Mouse (Mus musculus) brown adipose tissue, adult 24 weeks (tissue): ENCODE measurements around the gene Wfdc1. TPM values are rescaled to one million over a fixed set of nuclear protein-coding genes. Genes with fewer than 3 reads are reported as not detected.
A peak's percentile ranks its signal among the peaks of the same experiment; 100 is the strongest.

ENCODE experiments used
- H3K27ac ChIP-seq: fragments of 200-500 bp; replicated peaks from 2 replicates; pipeline ENCODE4 v1.5.1; 2012; ENCODE audit warnings: low read depth, mild to moderate bottlenecking, low read length
- H3K4me1 ChIP-seq: fragments of 200-500 bp; 2 replicates; pipeline ENCODE4 v1.6.1; 2012; ENCODE audit warnings: low read length, mixed read lengths; ENCODE audit not compliant: control insufficient read depth, insufficient read depth, insufficient read length
- H3K4me3 ChIP-seq: fragments of 200-500 bp; 2 replicates; pipeline ENCODE4 v1.5.1; 2012; ENCODE audit warnings: low read depth, mild to moderate bottlenecking, low read length, moderate library complexity; ENCODE audit not compliant: insufficient read depth
- polyA plus RNA-seq: library from polyadenylated mRNA; stranded (reverse); fragments of >200 nt; gene quantifications from 2 replicates; pipeline ENCODE4 v1.2.4, GENCODE M21; 2012; ENCODE audit not compliant: missing spikeins, insufficient read depth, insufficient read length

Gene Wfdc1
- polyA plus RNA-seq, 1 experiment, result 3.0 TPM

DNA sequence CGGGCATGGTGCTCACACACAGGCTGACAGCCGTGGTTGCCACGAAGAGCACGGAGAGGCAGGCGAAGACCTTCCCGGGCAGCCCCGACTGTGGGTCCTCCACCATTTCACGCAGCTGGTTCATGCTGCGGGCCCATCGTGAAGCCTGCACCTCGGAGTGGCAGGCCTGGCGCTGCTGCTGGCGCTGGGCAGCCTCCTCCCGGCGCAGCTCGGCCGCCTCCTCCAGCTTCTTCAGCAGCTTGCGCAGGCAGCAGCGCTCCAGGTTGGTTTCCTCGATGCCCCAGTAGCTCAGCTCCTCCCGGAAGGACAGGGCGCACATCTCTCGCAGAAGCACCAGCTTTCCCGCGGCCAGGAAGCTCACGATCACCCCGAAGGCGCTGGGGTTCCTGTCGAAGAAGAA, 33.3 kb upstream of the Wfdc1 start:
- H3K4me3 ChIP-seq, result no peak overlapping the region
- H3K4me1 ChIP-seq, result peaks cover 17% of the 10 kb centered on the region
- no peak overlapping the region for H3K27ac ChIP-seq

DNA sequence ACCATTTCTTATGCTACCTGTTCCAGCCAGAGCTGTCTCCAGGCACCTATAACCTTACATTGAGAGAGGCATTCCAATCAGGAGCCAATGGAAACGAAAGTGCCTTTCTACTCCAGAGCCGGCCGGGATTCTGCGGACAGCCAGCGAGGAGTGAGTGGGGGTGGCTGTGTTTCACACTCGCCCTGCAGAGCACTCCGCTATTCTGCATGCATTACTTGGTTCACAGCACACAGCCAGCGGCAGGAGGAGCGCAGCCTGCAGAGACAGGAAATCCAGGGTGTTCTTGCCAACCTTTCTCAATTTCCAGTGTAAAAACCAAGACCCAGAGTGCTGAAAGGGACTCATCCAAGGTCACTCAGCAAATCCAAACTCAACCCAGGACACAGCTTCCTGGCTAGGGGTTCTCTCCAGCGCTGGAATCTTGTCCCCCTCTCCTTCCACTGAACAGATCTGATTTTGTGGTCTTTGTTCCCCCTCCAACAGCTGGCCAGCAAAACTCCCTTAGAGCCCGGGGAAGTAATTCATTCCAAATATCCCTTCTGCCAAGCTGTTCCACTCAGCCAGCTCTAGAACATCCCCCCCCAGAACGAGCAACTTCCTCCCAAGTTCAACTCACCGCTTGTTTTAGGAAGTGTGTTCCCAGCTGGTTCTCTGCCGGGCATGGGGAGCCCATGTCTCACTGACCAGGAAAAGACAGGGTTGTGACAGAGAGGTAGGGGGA, 31.4 kb upstream of the Wfdc1 start:
- Histone ChIP-seq H3K27ac (no peak overlapping the region), H3K4me1 (peaks cover 17% of the 10 kb centered on the region), H3K4me3 (no peak overlapping the region)

DNA sequence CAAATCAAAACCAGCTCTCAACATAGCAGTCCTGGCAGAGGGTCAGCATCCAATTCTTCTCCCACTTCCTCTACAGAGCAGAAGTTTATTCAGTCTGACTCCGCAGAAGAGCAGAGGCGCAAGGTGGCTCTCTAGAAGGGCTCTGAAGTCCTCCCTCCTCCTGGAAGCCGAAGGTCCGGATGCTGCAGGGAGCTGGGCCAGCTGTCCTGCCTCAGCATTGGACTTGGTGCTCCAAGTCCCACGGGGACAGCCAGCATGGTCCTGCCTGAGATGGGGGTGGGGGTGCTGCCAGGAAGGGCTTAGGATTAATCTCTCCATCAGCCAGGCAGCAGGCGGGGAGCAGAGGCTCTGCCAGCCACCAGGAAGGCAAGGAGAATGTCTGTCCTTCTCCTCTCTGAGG, 30.8 kb upstream of the Wfdc1 start, which contains the start of gene Kcng4:
Gene Kcng4, minus strand, starts transcription at position 303 of the 400 bp plus-strand sequence.
- Histone ChIP-seq H3K4me3 (no peak within 1 kb of the TSS), H3K4me1 (peaks cover 17% of the 10 kb centered on the region), H3K27ac (peak within 1 kb of the TSS; percentile 38)

DNA sequence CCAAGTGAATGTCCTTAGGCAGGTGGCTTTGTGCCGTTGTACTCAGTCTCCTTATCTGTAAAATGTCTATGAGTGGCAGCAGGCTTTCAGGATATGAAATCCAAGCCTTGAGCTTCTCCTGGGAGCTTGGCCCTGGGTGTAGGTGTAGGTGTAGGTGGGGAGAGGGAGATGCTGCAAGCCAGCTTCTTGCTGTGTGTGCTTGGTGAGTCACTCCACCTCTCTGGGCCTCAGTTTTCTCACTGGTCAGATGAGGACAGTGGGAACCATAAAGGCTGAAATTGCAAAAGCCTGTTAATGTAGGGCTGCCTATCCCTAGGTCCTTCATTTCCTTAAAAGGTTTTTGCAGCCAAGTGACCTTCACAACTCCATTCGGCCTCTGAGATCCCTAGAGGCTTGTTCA, 30.2 kb upstream of the Wfdc1 start:
- peaks cover 17% of the 10 kb centered on the region for H3K4me1 ChIP-seq
- 0 out of 2 replicates have a peak overlapping the region, but pooled peaks have one; percentile 6 for H3K27ac ChIP-seq
- no peak overlapping the region for H3K4me3 ChIP-seq

DNA sequence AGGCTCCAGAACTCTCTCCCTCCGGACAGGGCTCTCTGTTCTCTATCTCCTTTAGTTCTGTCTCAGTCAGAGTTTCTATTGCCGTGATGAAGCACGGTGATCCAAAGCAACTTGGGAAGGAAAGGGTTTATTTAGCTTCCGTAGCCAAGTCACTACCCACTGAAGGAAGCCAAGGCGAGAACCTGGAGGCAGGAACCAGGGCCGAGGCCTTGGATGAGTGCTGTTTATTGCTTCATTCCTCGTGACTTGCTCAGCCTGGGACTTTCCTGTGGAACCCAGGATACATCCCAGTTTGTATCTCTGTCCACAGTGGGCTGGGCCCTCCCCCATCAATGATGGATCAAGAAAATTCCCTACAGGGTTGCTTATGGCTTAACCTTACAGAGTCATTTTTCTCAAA, 29.4 kb upstream of the Wfdc1 start:
- Histone ChIP-seq H3K27ac (peak overlapping the region; percentile 56), H3K4me1 (peaks cover 17% of the 10 kb centered on the region), H3K4me3 (no peak overlapping the region)

DNA sequence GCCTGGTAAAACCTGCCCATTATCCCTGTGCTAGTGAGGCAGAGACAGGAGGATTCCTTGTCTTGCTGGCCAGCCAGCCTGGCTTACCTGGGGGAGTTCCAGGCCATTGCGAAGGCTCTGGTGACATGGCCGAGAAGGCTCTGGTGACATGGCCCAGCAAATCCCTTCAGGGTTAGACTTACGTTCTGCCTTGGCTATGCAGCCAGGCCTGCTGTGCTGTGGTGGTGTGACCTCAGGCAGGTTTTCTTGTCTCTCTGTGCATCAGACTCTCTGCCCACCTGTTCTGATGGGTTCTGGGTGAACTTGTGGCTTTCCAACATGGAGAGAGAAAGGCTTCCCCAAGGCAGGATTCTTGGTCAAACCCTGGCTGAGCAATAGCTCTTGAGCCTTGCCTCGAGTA, 28.8 kb upstream of the Wfdc1 start:
- peak overlapping the region; percentile 56 for H3K27ac ChIP-seq

DNA sequence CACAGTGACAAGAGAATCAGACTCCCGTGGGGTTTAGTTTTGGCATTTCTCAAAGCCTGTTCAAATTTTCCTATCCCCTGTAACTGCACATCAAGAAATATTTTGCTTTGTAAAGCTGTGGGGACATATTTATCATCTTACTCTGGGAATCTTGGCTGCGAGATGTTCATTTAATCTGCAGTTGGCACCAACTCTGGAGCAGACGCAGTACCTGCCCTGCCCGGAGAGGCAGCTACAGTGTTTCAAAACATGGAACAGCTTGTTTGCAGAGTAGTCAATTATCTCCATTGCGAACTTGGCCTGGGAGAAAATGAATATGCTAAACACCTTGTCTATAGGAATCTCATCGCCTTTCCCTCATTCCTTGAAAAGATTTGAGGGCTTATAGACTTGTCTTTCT, 27.9 kb upstream of the Wfdc1 start:
- Histone ChIP-seq H3K4me3 (no peak overlapping the region), H3K4me1 (peaks cover 17% of the 10 kb centered on the region), H3K27ac (no peak overlapping the region)

More for the DNA sequence above, 28.8 kb upstream of the Wfdc1 start:
- no peak overlapping the region for H3K4me3 ChIP-seq
- H3K4me1 ChIP-seq, result peaks cover 17% of the 10 kb centered on the region

DNA sequence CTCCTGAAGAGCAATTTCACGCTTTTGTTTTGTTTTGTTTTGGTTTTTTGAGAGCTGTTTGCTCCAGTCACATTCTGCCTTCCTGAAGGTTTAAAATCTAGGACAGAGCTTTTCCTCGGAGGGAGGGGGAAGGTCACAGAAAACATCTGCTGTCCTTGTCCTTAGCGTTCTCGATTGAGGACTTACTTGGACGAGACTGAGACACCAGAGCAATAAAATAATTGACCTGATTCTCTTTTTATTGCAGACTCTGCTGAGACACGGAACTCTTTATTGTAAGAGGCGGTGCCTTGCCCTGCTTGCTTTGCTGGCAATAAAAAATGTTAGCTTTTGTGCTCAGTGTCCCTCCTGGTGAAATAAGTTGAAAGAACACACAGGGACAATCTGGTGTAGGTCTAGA, 26.4 kb upstream of the Wfdc1 start:
- H3K27ac ChIP-seq, result no peak overlapping the region
- H3K4me1 ChIP-seq, result peaks cover 14% of the 10 kb centered on the region
- no peak overlapping the region for H3K4me3 ChIP-seq

DNA sequence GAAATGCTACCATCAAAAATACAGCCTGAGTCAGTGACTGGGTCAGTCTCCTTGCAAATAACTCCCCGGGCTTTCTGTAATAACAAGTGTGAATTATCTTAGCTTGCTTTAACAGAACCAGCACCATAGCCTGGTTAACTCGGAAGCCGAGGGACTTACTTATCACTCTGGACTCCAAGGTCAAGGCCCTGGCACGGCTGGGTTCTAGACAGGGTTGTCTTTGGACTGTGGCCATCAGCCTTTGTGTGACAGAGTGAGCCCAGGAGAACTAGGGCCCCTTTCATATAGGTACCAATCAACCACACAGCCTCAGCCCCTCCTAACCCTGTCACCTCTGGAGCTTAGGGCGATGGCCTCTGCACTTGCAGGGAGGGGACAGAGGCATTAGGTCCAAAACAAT, 25.1 kb upstream of the Wfdc1 start:
- 0 out of 2 replicates have a peak, but pooled peaks cover 6% of the 10 kb centered on the region for H3K4me1 ChIP-seq
- no peak overlapping the region for H3K4me3 ChIP-seq
- no peak overlapping the region for H3K27ac ChIP-seq

DNA sequence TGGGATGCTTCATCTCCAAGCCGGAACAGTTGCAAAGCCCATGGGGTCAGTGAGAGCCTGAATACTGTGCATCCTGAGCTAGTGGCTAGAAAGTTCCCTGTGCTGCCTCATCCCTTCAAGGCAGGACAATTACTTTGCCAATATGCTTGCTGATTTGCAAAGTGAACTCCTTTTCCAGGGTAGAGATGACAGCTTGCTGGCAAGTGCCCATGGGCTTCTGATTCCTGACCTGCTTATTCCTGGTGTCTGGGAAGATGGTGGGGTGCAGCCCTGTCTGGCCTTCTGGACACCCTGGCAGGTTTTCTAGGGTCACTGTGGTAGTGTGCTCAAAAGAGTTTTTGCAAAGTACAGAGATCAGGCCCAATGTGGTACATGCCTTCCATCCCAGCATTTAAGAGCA, 23.2 kb upstream of the Wfdc1 start:
- no peaks in the 10 kb centered on the region for H3K4me1 ChIP-seq
- no peak overlapping the region for H3K27ac ChIP-seq
- no peak overlapping the region for H3K4me3 ChIP-seq

DNA sequence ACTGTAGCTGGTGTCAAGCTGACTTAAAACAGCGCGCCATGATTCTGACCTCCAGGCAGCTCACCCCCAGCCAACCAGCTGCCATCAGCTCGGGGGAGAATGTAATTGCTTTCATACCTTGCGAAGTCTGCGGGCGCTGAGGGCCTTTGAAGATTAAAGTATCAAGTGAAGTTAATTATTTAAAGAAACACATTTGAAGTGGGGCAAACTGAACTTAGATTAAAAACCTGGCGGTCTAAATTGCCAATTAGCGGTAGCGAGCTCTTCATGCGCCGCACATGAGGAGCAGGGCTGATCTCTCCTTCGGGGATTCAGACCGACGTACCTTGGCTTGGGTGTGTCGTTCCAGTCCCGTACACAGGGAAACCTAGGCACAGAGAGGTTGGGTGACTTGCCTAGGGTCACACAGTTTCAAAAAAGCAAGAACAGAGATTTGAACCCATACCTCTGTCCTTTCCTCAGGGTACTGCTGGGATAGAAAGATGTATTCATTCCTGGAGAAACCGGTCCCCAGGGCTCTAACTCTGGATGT, 21.7 kb upstream of the Wfdc1 start:
- no peaks in the 10 kb centered on the region for H3K4me1 ChIP-seq
- H3K27ac ChIP-seq, result no peak overlapping the region
- H3K4me3 ChIP-seq, result no peak overlapping the region

DNA sequence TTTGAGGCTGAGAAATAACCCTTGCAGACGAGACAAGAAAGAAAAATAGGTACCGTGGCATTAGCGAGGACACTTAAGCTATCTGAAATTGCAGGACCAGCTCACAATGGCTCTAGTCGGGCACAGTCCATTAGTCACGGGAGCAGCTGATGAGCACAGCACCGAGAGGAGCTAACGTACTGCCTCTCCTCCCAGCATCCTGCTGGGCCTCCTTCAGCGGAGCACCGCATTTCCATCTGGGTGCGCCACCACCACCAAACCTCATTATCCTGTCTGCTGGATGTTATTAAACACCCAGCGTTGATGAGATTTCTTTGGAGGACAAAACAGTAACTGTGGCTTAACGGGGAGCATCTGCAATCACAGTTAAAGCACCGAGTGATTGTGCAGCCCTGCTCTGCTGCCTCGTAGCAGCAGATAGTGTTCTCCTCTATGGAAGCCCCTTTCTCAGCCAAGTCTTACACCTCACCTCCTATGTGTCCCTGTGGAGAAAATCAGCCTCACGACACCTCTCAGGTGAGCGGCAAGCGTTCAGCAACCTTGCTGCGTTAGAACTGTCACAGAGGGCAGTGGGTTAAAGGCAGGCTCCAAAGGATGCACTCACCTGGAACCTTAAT, 21.1 kb upstream of the Wfdc1 start:
- no peaks in the 10 kb centered on the region for H3K4me1 ChIP-seq
- no peak overlapping the region for H3K27ac ChIP-seq
- H3K4me3 ChIP-seq, result no peak overlapping the region

DNA sequence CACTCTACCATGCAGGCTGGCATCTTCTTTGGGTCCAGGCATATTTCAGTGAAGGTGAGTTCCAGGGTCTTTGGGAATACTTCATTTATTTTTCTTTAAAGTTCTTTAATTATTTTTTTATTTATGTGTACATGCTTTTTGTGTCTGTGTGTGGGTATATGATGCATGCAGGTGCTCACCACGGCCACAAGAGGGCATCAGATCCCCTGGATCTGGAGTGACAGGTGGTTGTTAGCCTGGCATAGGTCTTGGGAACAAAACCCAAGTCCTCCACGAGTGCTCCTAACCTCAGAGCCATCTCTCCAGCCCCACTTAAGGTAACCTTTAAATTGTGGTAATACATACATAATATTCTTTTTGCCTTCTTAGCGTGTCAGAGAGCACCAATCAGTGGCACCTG, 20.0 kb upstream of the Wfdc1 start:
- no peak overlapping the region for H3K27ac ChIP-seq
- H3K4me1 ChIP-seq, result no peaks in the 10 kb centered on the region
- no peak overlapping the region for H3K4me3 ChIP-seq

DNA sequence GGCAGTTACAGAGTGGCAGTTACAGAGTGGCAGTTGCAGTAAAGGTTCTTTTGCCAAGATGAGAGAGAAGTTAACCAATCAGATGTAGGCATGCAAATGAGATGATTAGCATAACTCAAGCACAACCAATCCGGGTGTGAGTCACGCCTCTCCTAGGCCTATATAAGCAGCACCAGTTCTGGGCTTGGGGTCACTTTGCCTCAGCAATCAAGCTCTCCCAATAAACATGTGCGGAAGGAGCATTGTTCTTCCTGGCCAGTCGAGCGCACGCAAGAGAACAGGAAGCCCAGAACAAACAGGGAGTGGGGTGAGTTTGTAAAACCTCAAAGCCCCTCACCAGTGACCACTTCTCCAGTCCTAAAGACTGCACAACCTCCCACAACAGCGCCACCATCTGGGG, 19.3 kb upstream of the Wfdc1 start:
- no peak overlapping the region for H3K4me3 ChIP-seq
- no peak overlapping the region for H3K27ac ChIP-seq

DNA sequence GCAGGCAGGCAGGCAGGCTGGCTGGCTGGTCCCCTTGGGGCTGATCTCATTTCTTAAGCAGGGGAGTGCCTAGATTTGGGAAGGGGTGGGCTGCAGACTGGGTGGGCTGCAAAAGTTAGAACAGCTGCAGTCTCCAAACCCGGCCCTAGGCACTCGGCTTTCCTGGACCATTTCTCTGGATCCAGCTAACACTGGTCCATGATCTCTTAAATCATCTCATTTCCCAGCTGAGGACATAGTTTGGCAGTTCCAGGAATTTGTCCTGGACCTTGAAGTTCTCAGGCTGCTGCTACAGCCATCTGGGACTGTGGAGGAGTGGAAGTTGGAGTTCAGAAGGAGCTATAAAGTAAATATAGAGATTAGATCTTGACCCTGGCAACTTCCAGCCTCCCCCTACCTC, 14.8 kb upstream of the Wfdc1 start:
- no peaks in the 10 kb centered on the region for H3K4me1 ChIP-seq

More for the DNA sequence above, 19.3 kb upstream of the Wfdc1 start:
- H3K4me1 ChIP-seq, result no peaks in the 10 kb centered on the region

More for the DNA sequence above, 14.8 kb upstream of the Wfdc1 start:
- Histone ChIP-seq H3K27ac (no peak overlapping the region), H3K4me3 (no peak overlapping the region)
